Mouse (Mus musculus) midbrain, embryonic 16.5 days (tissue): ENCODE results near the gene Gm10491. TPM values are rescaled to one million over a fixed set of nuclear protein-coding genes. Genes with fewer than 3 reads are reported as not detected.

Experiments used
- ATAC-seq: fragments of 200-750 bp; cut with Nextera tagmentation; 2 replicates; pipeline ENCODE4 v1.8.0; 2017; ENCODE audit warnings: moderate TSS enrichment
- H3K27ac ChIP-seq: fragments of 300-500 bp; sonication (generic); 2 replicates; pipeline ENCODE4 v1.5.1; 2014; ENCODE audit warnings: mild to moderate bottlenecking, low read length, mixed read lengths
- H3K27me3 ChIP-seq: fragments of 300-500 bp; sonication (generic); 2 replicates; pipeline ENCODE4 v1.6.1; 2014; ENCODE audit warnings: low read depth, low read length, mixed read lengths; ENCODE audit not compliant: control insufficient read depth, insufficient read depth
- H3K36me3 ChIP-seq: fragments of 300-500 bp; sonication (generic); 2 replicates; pipeline ENCODE4 v1.6.1; 2014; ENCODE audit warnings: mild to moderate bottlenecking, low read length, moderate library complexity, mixed read lengths; ENCODE audit not compliant: control insufficient read depth, insufficient read depth
- H3K4me1 ChIP-seq: fragments of 300-500 bp; sonication (generic); 2 replicates; pipeline ENCODE4 v1.6.1; 2014; ENCODE audit warnings: mild to moderate bottlenecking, low read length, mixed read lengths; ENCODE audit not compliant: control insufficient read depth, insufficient read depth
- H3K4me2 ChIP-seq: fragments of 300-500 bp; sonication (generic); 2 replicates; pipeline ENCODE4 v1.6.1; 2014; ENCODE audit warnings: mild to moderate bottlenecking, low read length, mixed read lengths
- H3K4me3 ChIP-seq: fragments of 300-500 bp; sonication (generic); 2 replicates; pipeline ENCODE4 v1.5.1; 2014; ENCODE audit warnings: low read depth, mild to moderate bottlenecking, low read length, moderate library complexity, mixed read lengths
- H3K9ac ChIP-seq: fragments of 300-500 bp; sonication (generic); 2 replicates; pipeline ENCODE4 v1.6.1; 2014; ENCODE audit warnings: low read depth, low read length, mixed read lengths
- H3K9me3 ChIP-seq: fragments of 300-500 bp; sonication (generic); replicated peaks from 2 replicates; pipeline ENCODE4 v1.6.1; 2014; ENCODE audit warnings: mild to moderate bottlenecking, low read length, mixed read lengths; ENCODE audit not compliant: control insufficient read depth, poor library complexity, severe bottlenecking
- WGBS: fragments of 180-500 bp; shearing (Covaris S2); extraction: QIAGEN DNeasy Blood & Tissue Kit; methylation state at CpG from one replicate; pipeline ENCODE4 v1.1.7; 2014; 5-methylcytosine and 5-hydroxymethylcytosine counted together
- polyA plus RNA-seq: library from polyadenylated mRNA; unstranded; fragments of >200 nt; fragmentation: Nextera tagmentation; extraction: Ambion mirVana; gene quantifications from 2 replicates; pipeline ENCODE4 v1.2.1, GENCODE M21; 2015

The Gm10491 gene
- not detected in 2 replicates for polyA plus RNA-seq

DNA sequence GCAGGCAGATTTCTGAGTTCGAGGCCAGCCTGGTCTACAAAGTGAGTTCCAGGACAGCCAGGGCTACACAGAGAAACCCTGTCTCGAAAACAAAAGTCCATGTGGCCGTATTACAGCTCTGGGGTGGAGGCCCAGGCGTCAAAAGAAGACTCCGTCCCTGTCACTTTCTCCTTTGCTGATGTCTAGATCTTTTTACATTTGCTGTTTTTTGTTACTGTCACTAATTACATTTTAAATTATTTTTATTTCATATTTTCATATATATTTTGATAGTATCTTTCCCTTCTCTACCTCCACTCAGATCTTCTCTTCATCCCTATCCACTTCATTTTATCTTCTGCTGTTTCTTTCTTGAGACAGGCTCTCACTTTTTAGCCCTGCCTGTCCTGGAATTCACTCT lies at the start of gene Gm10491:
Gene Gm10491 (minus strand): TSS at position 101 of the 400 bp plus-strand sequence.
- no peak within 1 kb of the TSS for H3K4me2 ChIP-seq
- H3K9ac ChIP-seq: no peak within 1 kb of the TSS
- H3K36me3 ChIP-seq: no peaks in the 10 kb centered on the region
- no peaks in the 10 kb centered on the region for H3K9me3 ChIP-seq
- 84% methylated on average over 5 of the region's 5 CpGs for WGBS
- H3K27me3 ChIP-seq: no peaks in the 10 kb centered on the region
- no peaks in the 10 kb centered on the region for H3K4me1 ChIP-seq
- H3K27ac ChIP-seq: no peak within 1 kb of the TSS
- no peak within 1 kb of the TSS for H3K4me3 ChIP-seq
- ATAC-seq: no peak

GRCm38 (mm10) chrX:7950091-7950490 lies 42.5 kb upstream of the Gm10491 start:
- H3K4me2 ChIP-seq: no peak overlapping the region
- H3K4me1 ChIP-seq: peaks cover 6% of the 10 kb centered on the region; the same call in 1 of the 2 replicates
- H3K27ac ChIP-seq: no peak overlapping the region
- 93% methylated on average over 7 of the region's 7 CpGs for WGBS
- H3K9ac ChIP-seq: no peak overlapping the region
- H3K4me3 ChIP-seq: no peak overlapping the region
- ATAC-seq: no peak
- no peaks in the 10 kb centered on the region for H3K9me3 ChIP-seq
- H3K36me3 ChIP-seq: no peaks in the 10 kb centered on the region
- no peaks in the 10 kb centered on the region for H3K27me3 ChIP-seq

DNA sequence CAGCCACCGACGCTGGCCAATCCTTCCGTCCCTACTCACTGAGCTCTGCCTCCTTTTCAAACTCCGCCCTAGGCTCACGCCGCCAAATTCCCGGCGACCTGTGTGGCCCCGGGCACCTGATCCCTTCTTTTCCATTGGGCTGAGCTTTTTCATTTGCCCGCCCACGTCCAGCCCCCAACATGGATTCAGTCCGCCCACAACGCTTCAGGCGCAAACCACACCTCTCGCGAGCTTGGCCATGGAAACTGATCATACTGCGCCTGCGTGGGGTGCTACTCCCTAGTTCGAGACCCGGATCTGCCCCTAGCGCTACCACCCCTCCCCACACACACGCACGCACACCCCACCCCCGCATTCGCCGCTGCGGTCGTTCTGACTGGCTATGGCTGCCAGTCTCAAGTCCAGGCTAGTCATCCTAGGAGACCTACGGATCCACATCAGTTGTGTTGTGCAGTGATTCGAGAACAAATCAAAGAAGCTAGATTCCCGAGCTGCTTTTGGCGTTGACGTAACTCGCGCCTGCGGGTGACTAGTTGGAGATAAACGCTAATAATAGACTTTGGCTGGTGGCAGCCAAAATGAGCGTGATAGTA lies 40.4 kb upstream of the Gm10491 start:
- H3K27me3 ChIP-seq: no peaks in the 10 kb centered on the region

GRCm38 (mm10) chrX:7947108-7947899 lies 39.7 kb upstream of the Gm10491 start, which contains the start of gene Hdac6:
Hdac6 (minus strand) TSS chrX:7947889.
- peak; percentile 61 for ATAC-seq
- Histone ChIP-seq H3K9me3 (no peaks in the 10 kb centered on the region), H3K4me3 (peak within 1 kb of the TSS; percentile 51), H3K4me1 (peaks cover 6% of the 10 kb centered on the region; the same call in 1 of the 2 replicates), H3K27ac (peak within 1 kb of the TSS; percentile 77), H3K4me2 (peak within 1 kb of the TSS; percentile 60), H3K27me3 (no peaks in the 10 kb centered on the region), H3K36me3 (no peaks in the 10 kb centered on the region), H3K9ac (peak within 1 kb of the TSS; percentile 65)
- WGBS: 20% methylated on average over 36 of the region's 37 CpGs

More for the DNA sequence above, 40.4 kb upstream of the Gm10491 start:
- Histone ChIP-seq H3K4me1 (peaks cover 6% of the 10 kb centered on the region; the same call in 1 of the 2 replicates), H3K9me3 (no peaks in the 10 kb centered on the region), H3K27ac (peak overlapping the region; percentile 19), H3K4me3 (peak overlapping the region; percentile 51), H3K4me2 (peak overlapping the region; percentile 33), H3K9ac (peak overlapping the region; percentile 8; the same call in 1 of the 2 replicates), H3K36me3 (no peaks in the 10 kb centered on the region)
- WGBS: 29% methylated on average over 38 of the region's 38 CpGs
- peak; percentile 99 for ATAC-seq

DNA sequence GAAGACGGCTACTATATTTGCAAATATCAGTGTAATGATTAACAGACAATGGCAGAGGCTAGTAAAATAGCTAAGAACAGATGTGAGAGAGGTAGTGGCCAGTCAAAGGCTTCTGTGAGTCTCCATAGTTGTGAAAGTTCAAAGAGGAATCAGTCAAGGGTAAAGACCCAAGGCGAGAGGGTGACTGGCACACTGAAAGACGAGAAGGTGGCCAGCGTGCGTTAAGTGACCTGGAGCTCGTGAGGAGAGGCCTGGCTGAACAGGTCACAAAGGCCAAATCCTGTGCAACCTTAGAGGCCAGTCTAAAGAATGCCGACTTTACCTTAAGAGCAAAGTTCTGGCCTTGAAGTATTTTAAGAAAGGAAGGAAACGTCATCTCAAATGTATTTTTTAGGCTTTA lies 38.0 kb upstream of the Gm10491 start:
- Histone ChIP-seq H3K4me1 (peaks cover 6% of the 10 kb centered on the region; the same call in 1 of the 2 replicates), H3K9ac (no peak overlapping the region), H3K27ac (no peak overlapping the region), H3K4me3 (no peak overlapping the region), H3K27me3 (no peaks in the 10 kb centered on the region), H3K4me2 (no peak overlapping the region), H3K9me3 (no peaks in the 10 kb centered on the region), H3K36me3 (no peaks in the 10 kb centered on the region; the same call in 1 of the 2 replicates)
- WGBS: 70% methylated on average over 8 of the region's 8 CpGs
- no peak for ATAC-seq

- Histone ChIP-seq H3K9me3 (no peaks in the 10 kb centered on the region), H3K9ac (no peak overlapping the region), H3K27me3 (no peaks in the 10 kb centered on the region), H3K4me1 (no peaks in the 10 kb centered on the region), H3K4me2 (no peak overlapping the region), H3K27ac (no peak overlapping the region), H3K36me3 (peaks cover 7% of the 10 kb centered on the region; the same call in 1 of the 2 replicates), H3K4me3 (no peak overlapping the region)
- 90% methylated on average over 6 of the region's 6 CpGs for WGBS
- ATAC-seq: no peak
Observed at GRCm38 (mm10) chrX:7937667-7938066, 30.0 kb upstream of the Gm10491 start.

DNA sequence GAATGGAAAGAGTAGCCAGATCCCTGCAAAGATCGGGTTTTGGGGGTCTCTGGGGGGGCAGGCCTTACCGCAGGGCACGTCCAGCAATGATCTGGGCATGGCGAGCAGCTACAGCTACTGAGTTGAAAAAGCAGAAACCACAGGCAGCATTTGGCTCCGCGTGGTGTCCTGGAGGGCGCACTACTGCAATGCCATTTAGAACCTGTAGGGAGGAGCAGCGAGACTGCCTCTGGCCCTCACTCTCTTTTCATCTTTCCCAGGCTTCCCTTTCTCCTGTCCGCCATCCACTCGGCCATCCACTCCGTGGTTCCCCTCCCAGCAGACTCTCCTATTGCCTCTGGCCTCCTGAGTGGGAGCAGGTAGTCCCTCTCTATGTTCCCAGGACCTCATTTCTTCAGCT lies 29.2 kb upstream of the Gm10491 start:
- Histone ChIP-seq H3K36me3 (peaks cover 11% of the 10 kb centered on the region; the same call in 1 of the 2 replicates), H3K4me2 (no peak overlapping the region), H3K9ac (no peak overlapping the region), H3K9me3 (no peaks in the 10 kb centered on the region), H3K4me3 (no peak overlapping the region), H3K4me1 (no peaks in the 10 kb centered on the region), H3K27ac (no peak overlapping the region), H3K27me3 (no peaks in the 10 kb centered on the region)
- 50% methylated on average over 11 of the region's 11 CpGs for WGBS
- ATAC-seq: no peak

DNA sequence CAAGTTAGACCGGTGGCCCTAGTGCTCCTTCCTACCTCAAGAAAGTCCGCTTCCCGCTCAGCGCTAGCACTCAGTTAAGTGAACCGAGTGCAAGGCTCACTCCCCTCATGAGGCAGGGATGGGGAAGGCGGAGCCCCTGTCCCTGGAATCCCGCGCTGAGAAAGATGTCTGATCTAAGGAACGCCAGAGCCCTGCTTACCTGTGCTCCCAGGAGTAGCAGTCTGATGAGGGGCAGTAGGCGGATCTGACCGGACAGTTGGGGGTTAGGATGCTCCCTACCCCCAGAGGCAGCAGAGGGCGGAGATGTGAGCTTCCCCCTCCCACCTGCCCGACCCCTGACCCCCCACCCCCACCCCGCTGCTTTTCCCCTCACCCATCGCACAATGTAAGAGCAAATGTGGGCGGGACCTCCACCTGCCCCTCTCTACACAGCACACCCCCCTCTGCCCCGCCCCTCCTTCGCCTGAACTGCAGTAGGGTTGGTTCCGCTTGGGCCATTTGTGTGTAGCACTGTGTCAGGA lies 20.7 kb upstream of the Gm10491 start, which contains the start of gene Eras:
Gene Eras (minus strand): TSS at position 338 of the 521 bp plus-strand sequence.
- no peaks in the 10 kb centered on the region for H3K27me3 ChIP-seq
- no peaks in the 10 kb centered on the region for H3K9me3 ChIP-seq
- 19% methylated on average over 19 of the region's 19 CpGs for WGBS
- H3K4me3 ChIP-seq: no peak within 1 kb of the TSS
- peaks cover 7% of the 10 kb centered on the region; the same call in 1 of the 2 replicates for H3K36me3 ChIP-seq
- no peak within 1 kb of the TSS for H3K9ac ChIP-seq
- no peak for ATAC-seq
- H3K27ac ChIP-seq: no peak within 1 kb of the TSS
- no peaks in the 10 kb centered on the region; the same call in 1 of the 2 replicates for H3K4me1 ChIP-seq
- H3K4me2 ChIP-seq: no peak within 1 kb of the TSS
